ENCODE assay signal across 14 mouse cellular contexts in genomic region chr11:47885310-47885709, GRCm38 (mm10).
A peak's percentile ranks its signal among the peaks of the same experiment; 100 is the strongest.
DNase-seq lines count a peak whose midpoint lies in the region; ATAC-seq lines count a peak whose summit lies in the region.
"Had no signal": no experiment of that assay in that cellular context is flagged by ENCODE, and none has a peak within 500 bp of the region (broad histone marks: within the 10 kb centered on the region; RNA-seq: fewer than 3 reads in every experiment).

No protein-coding gene starts in this region.

- peak; percentile 5 to 7 for DNase-seq in heart, postnatal 10 days
- no peak for DNase-seq in heart, adult 8-10 months (ENCODE audit: low spot score)
- DNase-seq in cerebellum, postnatal 10 days = peak; percentile 88 to 89
- DNase-seq in left cerebral cortex, postnatal 14 days (ENCODE audit: low spot score in 2 of 2) = peak; percentile 44 to 68
- DNase-seq in urinary bladder, postnatal 25 days (ENCODE audit: low spot score) = no peak
- DNase-seq in adrenal gland, adult 8-10 months = no peak
- DNase-seq in yolk sac, embryonic 10.5 days (ENCODE audit: low spot score) = no peak
- DNase-seq: heart, adult 18-20 months; kidney, adult 18-20 months; spleen, adult 18-20 months had no signal

- no peak overlapping the region for H3K4me2 ChIP-seq in hindbrain, embryonic 16.5 days (ENCODE audit: low read length)
- H3K4me2 ChIP-seq: embryonic facial prominence, embryonic 12.5 days; liver, embryonic 15.5 days had no signal

- no peaks in the 10 kb centered on the region for H3K9me3 ChIP-seq in hindbrain, embryonic 16.5 days (ENCODE audit: control insufficient read depth, low read length)
- H3K9me3 ChIP-seq: embryonic facial prominence, embryonic 12.5 days; liver, embryonic 15.5 days had no signal

- H3K27me3 ChIP-seq in hindbrain, embryonic 16.5 days (replicated peaks; ENCODE audit: control insufficient read depth, insufficient read depth, low read length) = no peaks in the 10 kb centered on the region
- H3K27me3 ChIP-seq: CH12.LX; embryonic facial prominence, embryonic 12.5 days; liver, embryonic 15.5 days had no signal

- H3K36me3 ChIP-seq in hindbrain, embryonic 16.5 days (ENCODE audit: control insufficient read depth, insufficient read depth, low read length) = no peaks in the 10 kb centered on the region
- H3K36me3 ChIP-seq: embryonic facial prominence, embryonic 12.5 days; liver, embryonic 15.5 days had no signal

- no peaks in the 10 kb centered on the region for H3K4me1 ChIP-seq in hindbrain, embryonic 16.5 days (ENCODE audit: control insufficient read depth, insufficient read depth, low read depth, low read length)
- H3K4me1 ChIP-seq: embryonic facial prominence, embryonic 12.5 days; liver, embryonic 15.5 days had no signal

- ATAC-seq in hindbrain, embryonic 16.5 days = peak; percentile 93

- peak overlapping the region; percentile 39; the same call in 1 of the 2 replicates for H3K27ac ChIP-seq in hindbrain, embryonic 16.5 days (ENCODE audit: low read depth, low read length)
- H3K27ac ChIP-seq: embryonic facial prominence, embryonic 12.5 days; liver, embryonic 15.5 days had no signal

- H3K9ac ChIP-seq in hindbrain, embryonic 16.5 days (ENCODE audit: low read depth, low read length) = no peak overlapping the region
- H3K9ac ChIP-seq: embryonic facial prominence, embryonic 12.5 days; liver, embryonic 15.5 days had no signal

- intact Hi-C loops in heart, postnatal 10 days (cut with DNase I) = no loop called here
- intact Hi-C loops in left cerebral cortex, postnatal 14 days (cut with DNase I) = loop anchor here (10.0 kb wide), 1 partner anchor 889 kb away; no protein-coding TSS in a partner anchor

- no peak overlapping the region for H3K4me3 ChIP-seq in hindbrain, embryonic 16.5 days (ENCODE audit: low read length)
- H3K4me3 ChIP-seq: embryonic facial prominence, embryonic 12.5 days; liver, embryonic 15.5 days had no signal

- 30% methylated on average over 3 of the region's 3 CpGs for WGBS in hindbrain, embryonic 16.5 days

Comparison
In these comparisons a context has a peak if more than half of its experiments do, and no peak if none do; other contexts are left out.
1. DNase-seq: peak in heart, postnatal 10 days (2 of 2), cerebellum, postnatal 10 days (2 of 2) and left cerebral cortex, postnatal 14 days (2 of 2); none in heart, adult 8-10 months (single experiment), urinary bladder, postnatal 25 days (single experiment), adrenal gland, adult 8-10 months (single experiment) and yolk sac, embryonic 10.5 days (single experiment).